Mouse (Mus musculus) hindbrain, embryonic 12.5 days (tissue): ENCODE results near the gene Metap1. TPM values are rescaled to one million over a fixed set of nuclear protein-coding genes. Genes with fewer than 3 reads are reported as not detected.
A peak's percentile ranks its signal among the peaks of the same experiment; 100 is the strongest.

Experiments used
- ATAC-seq: fragments of 200-750 bp; cut with Nextera tagmentation; 2 replicates; pipeline ENCODE4 v1.8.0; 2017; ENCODE audit warnings: moderate TSS enrichment; ENCODE audit not compliant: low FRiP score
- H3K27ac ChIP-seq: fragments of 300-500 bp; sonication (generic); 2 replicates; pipeline ENCODE4 v1.5.1; 2016; ENCODE audit warnings: mild to moderate bottlenecking
- H3K27me3 ChIP-seq: fragments of 300-500 bp; sonication (generic); 2 replicates; pipeline ENCODE4 v1.6.1; 2016; ENCODE audit warnings: mild to moderate bottlenecking
- H3K36me3 ChIP-seq: fragments of 300-500 bp; sonication (generic); 2 replicates; pipeline ENCODE4 v1.6.1; 2016; ENCODE audit warnings: mild to moderate bottlenecking
- H3K4me1 ChIP-seq: fragments of 300-500 bp; sonication (generic); 2 replicates; pipeline ENCODE4 v1.6.1; 2016
- H3K4me2 ChIP-seq: fragments of 300-500 bp; sonication (generic); replicated peaks from 2 replicates; pipeline ENCODE4 v1.6.1; 2016; ENCODE audit warnings: mild to moderate bottlenecking
- H3K4me3 ChIP-seq: fragments of 300-500 bp; sonication (generic); 2 replicates; pipeline ENCODE4 v1.5.1; 2016; ENCODE audit warnings: mild to moderate bottlenecking
- H3K9ac ChIP-seq: fragments of 300-500 bp; sonication (generic); 2 replicates; pipeline ENCODE4 v1.6.1; 2016; ENCODE audit warnings: mild to moderate bottlenecking, moderate library complexity
- H3K9me3 ChIP-seq: fragments of 300-500 bp; sonication (generic); replicated peaks from 2 replicates; pipeline ENCODE4 v1.6.1; 2016; ENCODE audit warnings: mild to moderate bottlenecking
- WGBS: fragments of 180-500 bp; shearing (Covaris S2); methylation state at CpG from one replicate; pipeline ENCODE4 v1.1.7; 2016; 5-methylcytosine and 5-hydroxymethylcytosine counted together
- polyA plus RNA-seq: library from polyadenylated mRNA; unstranded; fragments of >200 nt; fragmentation: Nextera tagmentation; extraction: Ambion mirVana; gene quantifications from 2 replicates; pipeline ENCODE4 v1.2.1, GENCODE M21; 2016

Metap1 gene
- polyA plus RNA-seq, 1 experiment from 2014 or later = 46.4 TPM

DNA sequence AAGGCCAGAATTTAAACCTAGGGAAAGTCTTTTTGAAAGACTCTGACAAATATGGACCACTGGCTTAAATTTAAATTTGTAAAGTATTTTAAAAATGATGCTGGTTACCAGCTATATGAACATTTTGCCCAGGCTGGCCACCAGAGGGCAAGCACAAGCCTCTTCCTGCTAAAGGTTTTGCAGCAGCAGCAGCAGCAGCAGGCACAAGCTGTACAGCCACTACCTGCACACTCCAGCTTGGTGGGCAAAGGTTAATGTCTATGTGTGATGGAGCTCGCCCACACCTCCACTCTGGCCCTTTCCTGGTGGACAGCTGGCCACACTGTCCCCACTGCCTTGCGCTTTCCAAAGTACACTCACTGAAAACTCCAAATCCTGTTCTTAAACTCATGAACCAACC is 26.2 kb downstream of the Metap1 start:
- ATAC-seq = 0 out of 2 replicates have a peak, but pooled peaks have one; percentile 54
- Histone ChIP-seq H3K4me2 (no peak overlapping the region), H3K27ac (no peak overlapping the region), H3K9ac (no peak overlapping the region), H3K4me3 (no peak overlapping the region), H3K4me1 (no peaks in the 10 kb centered on the region), H3K27me3 (no peaks in the 10 kb centered on the region), H3K36me3 (peaks cover 71% of the 10 kb centered on the region), H3K9me3 (no peaks in the 10 kb centered on the region)
- whole genome bisulfite sequencing = 79% methylated on average over 2 of the region's 2 CpGs

GRCm38 (mm10) chr3:138461832-138462231 is 27.5 kb downstream of the Metap1 start:
- no peak overlapping the region for H3K4me3 ChIP-seq
- no peak overlapping the region for H3K4me2 ChIP-seq
- no peak overlapping the region for H3K27ac ChIP-seq
- ATAC-seq = no peak
- WGBS = 92% methylated on average over 3 of the region's 3 CpGs
- no peak overlapping the region for H3K9ac ChIP-seq
- no peaks in the 10 kb centered on the region for H3K9me3 ChIP-seq
- H3K36me3 ChIP-seq = peaks cover 75% of the 10 kb centered on the region
- no peaks in the 10 kb centered on the region for H3K4me1 ChIP-seq
- H3K27me3 ChIP-seq = no peaks in the 10 kb centered on the region

DNA sequence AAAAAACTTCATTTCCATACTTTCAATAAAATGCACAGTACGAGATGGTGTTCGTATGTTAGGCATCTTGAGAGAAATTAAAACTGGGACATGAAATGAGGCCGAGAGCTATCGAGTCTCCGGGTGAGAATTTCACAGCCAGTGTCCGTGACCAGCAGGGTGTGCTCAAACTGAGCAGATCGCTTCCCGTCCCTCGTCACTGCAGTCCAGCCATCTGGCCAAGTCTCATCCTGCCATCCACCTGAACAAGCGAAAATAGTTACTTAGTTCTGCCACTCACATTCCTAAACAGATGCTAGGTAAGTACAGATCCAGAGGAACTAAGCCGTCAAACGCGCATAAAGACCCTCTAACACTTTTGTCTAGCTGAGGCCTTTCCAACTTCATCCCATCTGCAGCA is 29.1 kb downstream of the Metap1 start:
- Histone ChIP-seq H3K27ac (no peak overlapping the region), H3K9me3 (no peaks in the 10 kb centered on the region), H3K4me2 (no peak overlapping the region), H3K27me3 (no peaks in the 10 kb centered on the region), H3K9ac (no peak overlapping the region), H3K4me3 (no peak overlapping the region), H3K4me1 (no peaks in the 10 kb centered on the region), H3K36me3 (peaks cover 76% of the 10 kb centered on the region)
- ATAC-seq = no peak
- WGBS = 83% methylated on average over 13 of the region's 13 CpGs

DNA sequence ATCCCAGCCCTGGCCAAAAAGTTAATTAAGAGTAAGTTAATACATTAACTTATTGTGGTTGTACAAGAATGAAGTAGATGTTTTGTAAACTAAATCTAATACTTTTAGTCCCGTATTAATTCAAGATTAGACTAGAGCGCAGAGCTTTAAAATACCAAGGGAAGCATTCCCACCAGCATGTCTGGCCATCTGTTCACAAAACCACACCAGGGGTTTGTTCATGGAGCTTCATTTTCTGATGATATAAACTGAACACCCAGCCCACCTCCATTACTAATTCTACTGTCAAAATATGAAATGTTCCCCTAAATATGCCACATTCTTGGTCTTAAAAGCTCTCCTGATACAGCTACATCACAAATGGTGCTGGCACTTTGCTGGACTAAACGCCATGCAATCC is 30.9 kb downstream of the Metap1 start:
- H3K27me3 ChIP-seq = no peaks in the 10 kb centered on the region
- H3K9me3 ChIP-seq = no peaks in the 10 kb centered on the region
- H3K36me3 ChIP-seq = peaks cover 79% of the 10 kb centered on the region
- H3K9ac ChIP-seq = no peak overlapping the region
- H3K4me1 ChIP-seq = no peaks in the 10 kb centered on the region
- H3K4me2 ChIP-seq = no peak overlapping the region
- H3K27ac ChIP-seq = no peak overlapping the region
- 95% methylated on average over 3 of the region's 3 CpGs for WGBS
- H3K4me3 ChIP-seq = no peak overlapping the region
- no peak for ATAC-seq

DNA sequence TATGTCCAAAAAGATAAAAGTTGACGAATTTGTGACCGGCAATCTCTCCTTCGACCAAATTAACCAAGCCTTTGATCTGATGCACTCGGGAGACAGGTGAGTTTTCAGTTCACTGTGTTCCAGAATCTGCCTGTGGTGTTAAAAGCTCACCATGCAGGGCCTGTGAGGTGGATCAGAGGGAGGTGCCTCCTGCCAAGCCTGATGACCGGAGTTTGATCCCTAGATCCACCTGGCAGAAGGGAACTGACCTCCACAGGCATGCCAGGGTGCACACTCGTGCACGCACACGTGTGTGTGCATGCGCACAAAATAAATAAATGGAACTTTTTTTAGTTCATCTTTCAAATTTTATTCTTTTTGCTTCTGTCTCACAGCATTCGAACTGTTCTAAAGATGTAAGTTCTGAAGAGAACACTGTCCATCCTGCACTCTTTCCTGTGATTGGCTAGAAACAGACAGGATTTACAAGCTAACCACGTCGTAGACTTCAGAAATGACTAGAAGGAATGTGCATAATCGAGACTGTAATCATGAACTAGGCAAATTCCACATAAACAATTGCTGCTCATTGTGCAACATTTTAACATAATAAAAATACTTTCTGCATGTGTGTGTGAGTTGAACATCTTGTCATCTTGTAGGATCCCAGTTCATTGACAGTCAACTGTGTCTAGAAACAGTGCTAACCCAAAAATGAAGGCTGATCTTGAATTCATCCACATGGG is 34.4 kb downstream of the Metap1 start:
- no peaks in the 10 kb centered on the region for H3K27me3 ChIP-seq
- H3K9ac ChIP-seq = no peak overlapping the region
- H3K27ac ChIP-seq = no peak overlapping the region
- no peaks in the 10 kb centered on the region for H3K4me1 ChIP-seq
- no peak overlapping the region for H3K4me3 ChIP-seq
- no peaks in the 10 kb centered on the region for H3K9me3 ChIP-seq
- H3K4me2 ChIP-seq = no peak overlapping the region
- ATAC-seq = no peak
- peaks cover 90% of the 10 kb centered on the region for H3K36me3 ChIP-seq
- 94% methylated on average over 13 of the region's 13 CpGs for WGBS

DNA sequence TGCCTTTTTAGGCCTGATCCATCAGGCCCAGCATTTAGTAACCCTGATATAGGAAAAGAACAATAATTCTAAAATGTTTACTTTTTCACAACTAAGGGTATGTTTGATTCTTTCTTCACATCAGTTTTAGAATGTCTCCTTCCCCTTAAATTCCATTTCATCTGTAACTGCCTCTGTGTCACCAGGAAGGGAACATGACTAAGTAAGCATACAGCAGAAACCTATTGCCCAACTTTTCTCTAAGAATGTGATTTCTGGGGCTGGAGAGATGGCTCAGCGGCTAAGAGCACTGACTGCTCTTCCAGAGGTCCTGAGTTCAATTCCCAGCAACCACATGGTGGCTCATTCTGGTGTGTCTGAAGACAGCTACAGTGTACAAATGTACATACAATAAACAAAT is 35.1 kb downstream of the Metap1 start:
- no peaks in the 10 kb centered on the region for H3K4me1 ChIP-seq
- H3K36me3 ChIP-seq = peaks cover 92% of the 10 kb centered on the region
- no peaks in the 10 kb centered on the region for H3K27me3 ChIP-seq
- no peak for ATAC-seq
- WGBS = 100% methylated on average over 1 of the region's 1 CpGs
- H3K9me3 ChIP-seq = no peaks in the 10 kb centered on the region
- no peak overlapping the region for H3K9ac ChIP-seq
- H3K4me2 ChIP-seq = no peak overlapping the region
- no peak overlapping the region for H3K4me3 ChIP-seq
- no peak overlapping the region for H3K27ac ChIP-seq

DNA sequence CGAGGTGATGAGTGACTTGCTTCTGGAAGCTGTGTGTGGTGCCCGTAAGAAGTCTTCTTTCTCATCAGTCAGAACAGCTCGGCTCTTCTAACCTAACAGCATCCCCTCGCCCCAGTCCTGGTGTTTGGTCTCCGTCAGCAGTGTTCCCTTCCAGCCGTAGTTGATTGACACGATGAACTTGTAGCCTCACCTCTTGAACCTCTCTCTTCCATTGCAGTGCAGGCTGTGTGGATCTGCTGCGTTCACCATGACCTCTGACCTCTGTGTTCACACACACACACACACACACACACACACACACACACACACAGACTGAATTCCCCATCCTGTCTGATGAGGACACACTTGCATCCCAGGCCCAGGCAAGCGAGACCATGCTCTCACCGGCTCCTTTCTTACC is 37.1 kb downstream of the Metap1 start:
- no peaks in the 10 kb centered on the region for H3K4me1 ChIP-seq
- H3K36me3 ChIP-seq = peaks cover 90% of the 10 kb centered on the region
- no peaks in the 10 kb centered on the region for H3K27me3 ChIP-seq
- no peak overlapping the region for H3K4me3 ChIP-seq
- peak; percentile 45; the same call in 1 of the 2 replicates for ATAC-seq
- H3K27ac ChIP-seq = no peak overlapping the region
- H3K9me3 ChIP-seq = no peaks in the 10 kb centered on the region
- no peak overlapping the region for H3K9ac ChIP-seq
- 82% methylated on average over 10 of the region's 10 CpGs for whole genome bisulfite sequencing
- no peak overlapping the region for H3K4me2 ChIP-seq

DNA sequence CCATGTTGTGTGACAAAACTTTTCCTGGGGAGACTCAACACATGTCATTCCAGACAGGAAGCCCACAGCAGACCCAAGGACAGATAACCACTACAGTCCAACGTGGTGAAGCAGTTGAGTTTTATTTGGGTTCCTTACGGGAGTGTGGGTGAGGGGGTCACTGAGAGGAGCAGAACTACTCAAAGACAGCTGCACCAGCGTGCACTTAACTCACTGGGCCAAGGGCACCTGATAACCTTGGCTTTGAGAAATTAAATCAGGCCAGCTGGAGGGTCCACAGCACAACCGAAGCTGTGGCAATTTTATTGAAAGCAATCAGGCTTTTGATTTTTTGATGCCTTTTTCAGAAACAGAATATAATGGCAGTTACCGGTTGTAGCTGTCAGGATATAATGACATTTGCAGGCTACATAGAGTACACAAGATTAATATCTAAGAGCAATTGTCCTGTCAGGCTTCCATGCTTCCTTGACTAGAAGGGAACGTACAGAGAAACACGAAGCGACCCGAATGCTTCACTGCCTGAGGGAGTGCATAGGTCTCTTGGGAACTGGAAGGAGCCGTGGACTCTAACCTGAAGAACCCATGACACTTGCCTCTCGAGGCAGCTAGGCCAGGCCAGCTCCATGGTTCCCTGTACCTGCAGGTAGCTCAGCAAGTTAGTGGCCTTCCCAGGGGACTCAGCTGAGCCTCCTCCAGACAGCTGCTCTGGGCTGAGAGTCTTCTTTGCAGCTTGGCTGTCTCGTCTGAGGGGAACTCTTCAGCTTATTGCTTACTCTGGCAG is 41.0 kb downstream of the Metap1 start:
- H3K27me3 ChIP-seq = no peaks in the 10 kb centered on the region
- H3K27ac ChIP-seq = no peak overlapping the region
- no peak overlapping the region for H3K9ac ChIP-seq
- H3K4me1 ChIP-seq = peaks cover 6% of the 10 kb centered on the region
- no peak overlapping the region for H3K4me3 ChIP-seq
- H3K9me3 ChIP-seq = no peaks in the 10 kb centered on the region
- no peak overlapping the region for H3K4me2 ChIP-seq
- H3K36me3 ChIP-seq = peaks cover 74% of the 10 kb centered on the region
- WGBS = 78% methylated on average over 12 of the region's 12 CpGs
- no peak for ATAC-seq

DNA sequence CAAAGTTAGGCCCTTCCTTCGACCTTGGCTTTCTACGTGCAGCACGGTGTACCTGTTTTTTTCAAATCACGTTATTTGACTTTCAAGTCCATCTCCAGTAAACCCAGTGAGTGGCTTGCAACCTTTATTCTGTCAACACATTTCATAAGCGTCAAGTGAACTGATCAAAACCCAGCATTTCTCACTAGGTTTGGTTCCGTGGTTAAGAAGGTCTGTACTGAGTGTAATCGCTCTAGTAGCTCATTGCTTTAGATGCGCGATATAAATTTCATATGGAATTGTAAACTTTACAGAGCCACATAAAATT is 45.9 kb downstream of the Metap1 start:
- no peaks in the 10 kb centered on the region for H3K27me3 ChIP-seq
- H3K27ac ChIP-seq = peak overlapping the region; percentile 88; the same call in 1 of the 2 replicates
- peak overlapping the region; percentile 87 for H3K9ac ChIP-seq
- H3K4me1 ChIP-seq = peaks cover 9% of the 10 kb centered on the region
- peaks cover 29% of the 10 kb centered on the region for H3K36me3 ChIP-seq
- WGBS = 8% methylated on average over 9 of the region's 9 CpGs
- ATAC-seq = peak; percentile 4
- no peaks in the 10 kb centered on the region for H3K9me3 ChIP-seq
- peak overlapping the region; percentile 85 for H3K4me3 ChIP-seq
- H3K4me2 ChIP-seq = peak overlapping the region; percentile 70

DNA sequence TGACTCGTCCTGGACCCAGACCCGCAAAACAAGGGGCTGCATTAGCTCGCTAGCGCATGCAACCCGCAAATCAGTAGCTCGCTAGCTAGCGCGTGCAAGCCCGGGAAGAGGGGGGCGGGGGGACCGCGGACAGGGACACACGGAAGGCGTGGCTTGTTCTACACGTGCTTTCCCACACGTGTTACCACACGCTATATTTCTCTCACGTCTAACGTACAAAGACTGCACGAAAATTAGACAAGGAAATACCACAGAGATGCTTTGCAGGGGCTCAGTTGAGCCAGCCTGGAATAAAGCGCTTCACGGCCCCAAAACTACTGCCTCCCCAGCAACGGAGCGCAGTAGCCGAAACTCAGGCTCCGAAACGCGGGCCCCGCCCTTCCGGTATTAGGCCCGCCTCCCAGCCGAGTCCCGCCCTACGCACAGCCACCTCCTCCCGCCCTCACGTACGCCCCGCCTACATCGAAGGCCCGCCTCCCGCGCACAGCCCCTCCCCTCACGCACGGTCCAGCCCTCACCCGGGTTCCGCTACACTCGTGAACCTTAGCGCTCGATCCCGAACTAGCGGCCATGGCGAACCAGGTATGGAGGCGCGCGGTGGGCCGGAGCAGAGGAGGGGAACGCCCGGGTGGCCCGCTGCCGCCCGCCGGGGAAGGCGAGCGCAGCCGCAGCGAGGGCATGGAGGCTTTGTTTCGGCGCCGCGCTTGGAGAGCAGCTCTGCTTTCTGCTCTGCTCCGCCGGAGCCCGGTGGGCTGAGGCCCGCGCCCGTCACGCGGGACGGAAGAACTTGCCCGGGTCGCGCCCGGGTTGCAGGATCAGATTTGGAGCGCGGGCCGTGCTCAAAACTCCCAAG is 46.5 kb downstream of the Metap1 start, which contains the start of gene Adh5:
Gene Adh5 (plus strand): TSS at position 482 of the 853 bp plus-strand sequence.
- peaks cover 9% of the 10 kb centered on the region for H3K4me1 ChIP-seq
- WGBS = under 1% methylated on average over 86 of the region's 86 CpGs
- no peaks in the 10 kb centered on the region for H3K27me3 ChIP-seq
- peak; percentile 100 for ATAC-seq
- peak within 1 kb of the TSS; percentile 87 for H3K9ac ChIP-seq
- peak within 1 kb of the TSS; percentile 88 for H3K27ac ChIP-seq
- peak within 1 kb of the TSS; percentile 85 for H3K4me3 ChIP-seq
- H3K36me3 ChIP-seq = peaks cover 24% of the 10 kb centered on the region
- no peaks in the 10 kb centered on the region for H3K9me3 ChIP-seq
- peak within 1 kb of the TSS; percentile 70 for H3K4me2 ChIP-seq

GRCm38 (mm10) chr3:138442203-138442602 is 47.1 kb downstream of the Metap1 start:
- Histone ChIP-seq H3K27ac (peak overlapping the region; percentile 45), H3K9ac (peak overlapping the region; percentile 57), H3K9me3 (no peaks in the 10 kb centered on the region), H3K36me3 (peaks cover 18% of the 10 kb centered on the region; the same call in 1 of the 2 replicates), H3K4me3 (peak overlapping the region; percentile 85), H3K4me1 (peaks cover 9% of the 10 kb centered on the region), H3K27me3 (no peaks in the 10 kb centered on the region), H3K4me2 (peak overlapping the region; percentile 70)
- WGBS = 2% methylated on average over 9 of the region's 9 CpGs
- peak; percentile 13 for ATAC-seq

GRCm38 (mm10) chr3:138438716-138439115 is 50.6 kb downstream of the Metap1 start:
- H3K27ac ChIP-seq = no peak overlapping the region
- no peaks in the 10 kb centered on the region for H3K9me3 ChIP-seq
- no peak overlapping the region for H3K4me3 ChIP-seq
- H3K9ac ChIP-seq = no peak overlapping the region
- 86% methylated on average over 3 of the region's 3 CpGs for WGBS
- peaks cover 4% of the 10 kb centered on the region; the same call in 1 of the 2 replicates for H3K4me1 ChIP-seq
- no peak overlapping the region for H3K4me2 ChIP-seq
- no peaks in the 10 kb centered on the region for H3K27me3 ChIP-seq
- ATAC-seq = no peak
- no peaks in the 10 kb centered on the region for H3K36me3 ChIP-seq
